Mouse (Mus musculus) midbrain, embryonic 16.5 days (tissue): ENCODE results near the gene 0610012G03Rik. TPM values are rescaled to one million over a fixed set of nuclear protein-coding genes. Genes with fewer than 3 reads are reported as not detected.
A peak's percentile ranks its signal among the peaks of the same experiment; 100 is the strongest.

Experiments used
- ATAC-seq: fragments of 200-750 bp; cut with Nextera tagmentation; 2 replicates; pipeline ENCODE4 v1.8.0; 2017; ENCODE audit warnings: moderate TSS enrichment
- H3K27ac ChIP-seq: fragments of 300-500 bp; sonication (generic); 2 replicates; pipeline ENCODE4 v1.5.1; 2014; ENCODE audit warnings: mild to moderate bottlenecking, low read length, mixed read lengths
- H3K27me3 ChIP-seq: fragments of 300-500 bp; sonication (generic); 2 replicates; pipeline ENCODE4 v1.6.1; 2014; ENCODE audit warnings: low read depth, low read length, mixed read lengths; ENCODE audit not compliant: control insufficient read depth, insufficient read depth
- H3K36me3 ChIP-seq: fragments of 300-500 bp; sonication (generic); 2 replicates; pipeline ENCODE4 v1.6.1; 2014; ENCODE audit warnings: mild to moderate bottlenecking, low read length, moderate library complexity, mixed read lengths; ENCODE audit not compliant: control insufficient read depth, insufficient read depth
- H3K4me1 ChIP-seq: fragments of 300-500 bp; sonication (generic); 2 replicates; pipeline ENCODE4 v1.6.1; 2014; ENCODE audit warnings: mild to moderate bottlenecking, low read length, mixed read lengths; ENCODE audit not compliant: control insufficient read depth, insufficient read depth
- H3K4me2 ChIP-seq: fragments of 300-500 bp; sonication (generic); 2 replicates; pipeline ENCODE4 v1.6.1; 2014; ENCODE audit warnings: mild to moderate bottlenecking, low read length, mixed read lengths
- H3K4me3 ChIP-seq: fragments of 300-500 bp; sonication (generic); 2 replicates; pipeline ENCODE4 v1.5.1; 2014; ENCODE audit warnings: low read depth, mild to moderate bottlenecking, low read length, moderate library complexity, mixed read lengths
- H3K9ac ChIP-seq: fragments of 300-500 bp; sonication (generic); 2 replicates; pipeline ENCODE4 v1.6.1; 2014; ENCODE audit warnings: low read depth, low read length, mixed read lengths
- H3K9me3 ChIP-seq: fragments of 300-500 bp; sonication (generic); replicated peaks from 2 replicates; pipeline ENCODE4 v1.6.1; 2014; ENCODE audit warnings: mild to moderate bottlenecking, low read length, mixed read lengths; ENCODE audit not compliant: control insufficient read depth, poor library complexity, severe bottlenecking
- WGBS: fragments of 180-500 bp; shearing (Covaris S2); extraction: QIAGEN DNeasy Blood & Tissue Kit; methylation state at CpG from one replicate; pipeline ENCODE4 v1.1.7; 2014; 5-methylcytosine and 5-hydroxymethylcytosine counted together
- polyA plus RNA-seq: library from polyadenylated mRNA; unstranded; fragments of >200 nt; fragmentation: Nextera tagmentation; extraction: Ambion mirVana; gene quantifications from 2 replicates; pipeline ENCODE4 v1.2.1, GENCODE M21; 2015

Gene 0610012G03Rik
- polyA plus RNA-seq = 114 and 117 TPM in 2 replicates

GRCm38 (mm10) chr16:31948345-31948774, at the start of gene 0610012G03Rik, which contains the start of gene Ncbp2:
TSS of gene 0610012G03Rik (minus strand) at chr16:31948494.
TSS of gene Ncbp2 (plus strand) at chr16:31948513.
- peak within 1 kb of the TSS; percentile 71 for H3K4me3 ChIP-seq
- no peaks in the 10 kb centered on the region for H3K27me3 ChIP-seq
- H3K4me1 ChIP-seq = peaks cover 31% of the 10 kb centered on the region
- H3K4me2 ChIP-seq = peak within 1 kb of the TSS; percentile 83
- H3K27ac ChIP-seq = peak within 1 kb of the TSS; percentile 89
- H3K9me3 ChIP-seq = no peaks in the 10 kb centered on the region
- WGBS = 0% methylated on average over 53 of the region's 55 CpGs
- H3K36me3 ChIP-seq = peaks cover 9% of the 10 kb centered on the region
- peak within 1 kb of the TSS; percentile 93 for H3K9ac ChIP-seq
- peak; percentile 91 for ATAC-seq

GRCm38 (mm10) chr16:31996371-31996770, 48.1 kb upstream of the 0610012G03Rik start:
- 94% methylated on average over 5 of the region's 5 CpGs for WGBS
- no peak for ATAC-seq
- Histone ChIP-seq H3K4me1 (peaks cover 4% of the 10 kb centered on the region; the same call in 1 of the 2 replicates), H3K27me3 (no peaks in the 10 kb centered on the region), H3K9me3 (no peaks in the 10 kb centered on the region), H3K36me3 (peaks cover 4% of the 10 kb centered on the region; the same call in 1 of the 2 replicates), H3K27ac (no peak overlapping the region), H3K4me2 (no peak overlapping the region), H3K9ac (no peak overlapping the region), H3K4me3 (no peak overlapping the region)

- no peak overlapping the region for H3K4me2 ChIP-seq
- peaks cover 7% of the 10 kb centered on the region for H3K36me3 ChIP-seq
- H3K4me1 ChIP-seq = no peaks in the 10 kb centered on the region
- H3K27me3 ChIP-seq = no peaks in the 10 kb centered on the region
- no peak overlapping the region for H3K9ac ChIP-seq
- no peak overlapping the region for H3K27ac ChIP-seq
- H3K4me3 ChIP-seq = no peak overlapping the region
- no peak for ATAC-seq
- no peaks in the 10 kb centered on the region for H3K9me3 ChIP-seq
Observed at GRCm38 (mm10) chr16:31993946-31994345, 45.7 kb upstream of the 0610012G03Rik start.

GRCm38 (mm10) chr16:31993195-31993594, 44.9 kb upstream of the 0610012G03Rik start:
- H3K9me3 ChIP-seq = no peaks in the 10 kb centered on the region
- ATAC-seq = no peak
- no peak overlapping the region for H3K27ac ChIP-seq
- H3K9ac ChIP-seq = no peak overlapping the region
- peaks cover 13% of the 10 kb centered on the region for H3K36me3 ChIP-seq
- H3K4me1 ChIP-seq = no peaks in the 10 kb centered on the region
- H3K4me2 ChIP-seq = no peak overlapping the region
- no peaks in the 10 kb centered on the region for H3K27me3 ChIP-seq
- WGBS = over 99% methylated on average over 4 of the region's 4 CpGs
- H3K4me3 ChIP-seq = no peak overlapping the region

GRCm38 (mm10) chr16:31992039-31992438, 43.7 kb upstream of the 0610012G03Rik start:
- H3K27ac ChIP-seq = no peak overlapping the region
- H3K36me3 ChIP-seq = peaks cover 15% of the 10 kb centered on the region
- no peak overlapping the region for H3K4me3 ChIP-seq
- H3K4me2 ChIP-seq = no peak overlapping the region
- no peaks in the 10 kb centered on the region for H3K9me3 ChIP-seq
- ATAC-seq = no peak
- no peaks in the 10 kb centered on the region for H3K27me3 ChIP-seq
- 59% methylated on average over 1 of the region's 1 CpGs for WGBS
- no peak overlapping the region for H3K9ac ChIP-seq
- H3K4me1 ChIP-seq = no peaks in the 10 kb centered on the region

GRCm38 (mm10) chr16:31980946-31981345, 32.7 kb upstream of the 0610012G03Rik start:
- Histone ChIP-seq H3K36me3 (peaks cover 15% of the 10 kb centered on the region), H3K4me3 (no peak overlapping the region), H3K4me1 (no peaks in the 10 kb centered on the region), H3K27me3 (no peaks in the 10 kb centered on the region), H3K9me3 (no peaks in the 10 kb centered on the region), H3K27ac (no peak overlapping the region), H3K9ac (no peak overlapping the region), H3K4me2 (no peak overlapping the region)
- no peak for ATAC-seq
- 80% methylated on average over 5 of the region's 5 CpGs for WGBS

GRCm38 (mm10) chr16:31979501-31979900, 31.2 kb upstream of the 0610012G03Rik start:
- Histone ChIP-seq H3K4me2 (no peak overlapping the region), H3K27ac (no peak overlapping the region), H3K9me3 (no peaks in the 10 kb centered on the region), H3K4me3 (no peak overlapping the region), H3K27me3 (no peaks in the 10 kb centered on the region), H3K9ac (no peak overlapping the region), H3K4me1 (no peaks in the 10 kb centered on the region), H3K36me3 (peaks cover 19% of the 10 kb centered on the region)
- 94% methylated on average over 3 of the region's 3 CpGs for WGBS
- no peak for ATAC-seq

- Histone ChIP-seq H3K27me3 (no peaks in the 10 kb centered on the region), H3K9ac (no peak overlapping the region), H3K4me2 (no peak overlapping the region), H3K4me3 (no peak overlapping the region), H3K36me3 (peaks cover 21% of the 10 kb centered on the region), H3K4me1 (no peaks in the 10 kb centered on the region), H3K9me3 (no peaks in the 10 kb centered on the region), H3K27ac (no peak overlapping the region)
- WGBS = 95% methylated on average over 4 of the region's 4 CpGs
- no peak for ATAC-seq
Observed at GRCm38 (mm10) chr16:31975258-31975657, 27.0 kb upstream of the 0610012G03Rik start.

- Histone ChIP-seq H3K4me1 (no peaks in the 10 kb centered on the region), H3K27me3 (no peaks in the 10 kb centered on the region), H3K36me3 (peaks cover 43% of the 10 kb centered on the region), H3K4me2 (no peak overlapping the region), H3K9ac (no peak overlapping the region), H3K4me3 (no peak overlapping the region), H3K9me3 (no peaks in the 10 kb centered on the region), H3K27ac (no peak overlapping the region)
- 90% methylated on average over 7 of the region's 7 CpGs for WGBS
- ATAC-seq = no peak
Observed at GRCm38 (mm10) chr16:31963224-31963623, 14.9 kb upstream of the 0610012G03Rik start.
